Mouse (Mus musculus): ENCODE data around the gene Gcg. TPM values are rescaled to one million over a fixed set of nuclear protein-coding genes. Genes with fewer than 3 reads are reported as not detected.

Gcg gene
- total and polyA plus RNA-seq, 3 experiments = 0.17 TPM; not detected in 2

GRCm38 (mm10) chr2:62480285-62481198 is 2.9 kb downstream of the Gcg start:
- H3K79me2 ChIP-seq (replicated peaks; ENCODE audit: control insufficient read depth, extremely low read depth, insufficient read depth, poor library complexity, severe bottlenecking) = no peaks in the 10 kb centered on the region
- no peaks in the 10 kb centered on the region for H3K27me3 ChIP-seq (replicated peaks)
- dilution Hi-C loops (cut with MboI; ENCODE audit: extremely low pct_ligation_motif_present, extremely low pct_unique_long_range_greater_than_20kb, low sequenced_read_pairs) (no loop called here), in situ Hi-C loops (cut with MboI; ENCODE audit: low pct_ligation_motif_present, low pct_unique_long_range_greater_than_20kb, low sequenced_read_pairs) (no loop called here)
- H3K4me2 ChIP-seq (ENCODE audit: insufficient read depth, low read depth, poor library complexity, severe bottlenecking) = no peak overlapping the region
- DNase-seq (ENCODE audit: extremely low read depth) = no peak
- no peak for TF ChIP-seq NELFE (IDR thresholded peaks at IDR 0.05; ENCODE audit: low read depth, low read length)
- H3K27ac ChIP-seq (ENCODE audit: insufficient read depth, low read depth) = no peak overlapping the region
- H3K9me3 ChIP-seq (replicated peaks; ENCODE audit: low read length) = no peaks in the 10 kb centered on the region
- H3K4me3 ChIP-seq (replicated peaks in 1 of 3; ENCODE audit: low read depth in 2 of 3, low read length in 2 of 3, poor library complexity in 1 of 3) = no peak overlapping the region
- no peak overlapping the region for H3K9ac ChIP-seq (ENCODE audit: insufficient read depth, low read depth)
- H3K36me3 ChIP-seq (replicated peaks in 1 of 2; ENCODE audit: control insufficient read depth in 1 of 2, insufficient read depth in 1 of 2, low read length in 1 of 2) = no peaks in the 10 kb centered on the region
- H3K4me1 ChIP-seq (ENCODE audit: control insufficient read depth in 1 of 2, insufficient read depth in 2 of 2) = peaks cover 0 to 3% of the 10 kb centered on the region in 2 experiments; a peak in 1 of 4 replicates

- TF ChIP-seq KAT2A (IDR thresholded peaks at IDR 0.05; ENCODE audit: insufficient replicate concordance, low read length) (no peak), ZC3H11A (IDR thresholded peaks at IDR 0.05; ENCODE audit: low read depth, low read length) (no peak), MEF2A (IDR thresholded peaks at IDR 0.05; ENCODE audit: borderline replicate concordance, low read depth, low read length) (no peak), SMC3 (IDR thresholded peaks at IDR 0.05; ENCODE audit: low read depth, low read length) (no peak), TCF12 (IDR thresholded peaks at IDR 0.05; ENCODE audit: low read depth, low read length) (no peak), IRF4 (IDR thresholded peaks at IDR 0.05; ENCODE audit: low read depth, low read length) (no peak), ETS1 (conservative IDR thresholded peaks at IDR 0.05; ENCODE audit: low read depth, low read length) (no peak), PAX5 (IDR thresholded peaks at IDR 0.05; ENCODE audit: low read length) (no peak), JUND (conservative IDR thresholded peaks at IDR 0.05; ENCODE audit: low read depth, low read length) (no peak)
- DNase-seq (ENCODE audit: extremely low read depth) = no peak
- no peak overlapping the region for H3K9ac ChIP-seq (ENCODE audit: insufficient read depth, low read depth)
- dilution Hi-C loops (cut with MboI; ENCODE audit: extremely low pct_ligation_motif_present, extremely low pct_unique_long_range_greater_than_20kb, low sequenced_read_pairs) = no loop called here
- no peak overlapping the region for H3K27ac ChIP-seq (ENCODE audit: insufficient read depth, low read depth)
- H3K36me3 ChIP-seq (replicated peaks in 1 of 2; ENCODE audit: control insufficient read depth in 1 of 2, insufficient read depth in 1 of 2, low read length in 1 of 2) = peaks cover 0 to 8% of the 10 kb centered on the region in 2 experiments
- no peak overlapping the region for H3K4me2 ChIP-seq (ENCODE audit: insufficient read depth, low read depth, poor library complexity, severe bottlenecking)
- in situ Hi-C loops (cut with MboI; ENCODE audit: low pct_ligation_motif_present, low pct_unique_long_range_greater_than_20kb, low sequenced_read_pairs) = loop anchor here (25.0 kb wide), 1 partner anchor 482 kb away; no protein-coding TSS in a partner anchor
- no peaks in the 10 kb centered on the region for H3K79me2 ChIP-seq (replicated peaks; ENCODE audit: control insufficient read depth, extremely low read depth, insufficient read depth, poor library complexity, severe bottlenecking)
- H3K4me3 ChIP-seq (replicated peaks in 1 of 3; ENCODE audit: low read depth in 2 of 3, low read length in 2 of 3, poor library complexity in 1 of 3) = no peak overlapping the region
- H3K27me3 ChIP-seq (replicated peaks) = no peaks in the 10 kb centered on the region
- peaks cover 6 to 12% of the 10 kb centered on the region in 2 experiments; a peak in 2 of 4 replicates for H3K4me1 ChIP-seq (ENCODE audit: control insufficient read depth in 1 of 2, insufficient read depth in 2 of 2)
- no peaks in the 10 kb centered on the region for H3K9me3 ChIP-seq (replicated peaks; ENCODE audit: low read length)
Measured at GRCm38 (mm10) chr2:62469551-62469950, 13.9 kb downstream of the Gcg start.

- dilution Hi-C loops (cut with MboI; ENCODE audit: extremely low pct_ligation_motif_present, extremely low pct_unique_long_range_greater_than_20kb, low sequenced_read_pairs) (no loop called here), in situ Hi-C loops (cut with MboI; ENCODE audit: low pct_ligation_motif_present, low pct_unique_long_range_greater_than_20kb, low sequenced_read_pairs) (loop anchor here (25.0 kb wide), 1 partner anchor 476 kb away; no protein-coding TSS in a partner anchor)
- no peaks in the 10 kb centered on the region for H3K79me2 ChIP-seq (replicated peaks; ENCODE audit: control insufficient read depth, extremely low read depth, insufficient read depth, poor library complexity, severe bottlenecking)
- no peaks in the 10 kb centered on the region for H3K27me3 ChIP-seq (replicated peaks)
- no peak for DNase-seq (ENCODE audit: extremely low read depth)
- peaks cover 23 to 37% of the 10 kb centered on the region in 2 experiments for H3K4me1 ChIP-seq (ENCODE audit: control insufficient read depth in 1 of 2, insufficient read depth in 2 of 2)
- no peak overlapping the region for H3K4me3 ChIP-seq (replicated peaks in 1 of 3; ENCODE audit: low read depth in 2 of 3, low read length in 2 of 3, poor library complexity in 1 of 3)
- peak overlapping the region; percentile 54 for H3K4me2 ChIP-seq (ENCODE audit: insufficient read depth, low read depth, poor library complexity, severe bottlenecking)
- H3K9ac ChIP-seq (ENCODE audit: insufficient read depth, low read depth) = peak overlapping the region; percentile 42; the same call in 1 of the 2 replicates
- peak overlapping the region; percentile 93 for H3K27ac ChIP-seq (ENCODE audit: insufficient read depth, low read depth)
- peaks cover 0 to 13% of the 10 kb centered on the region in 2 experiments for H3K36me3 ChIP-seq (replicated peaks in 1 of 2; ENCODE audit: control insufficient read depth in 1 of 2, insufficient read depth in 1 of 2, low read length in 1 of 2)
- peaks cover 8% of the 10 kb centered on the region for H3K9me3 ChIP-seq (replicated peaks; ENCODE audit: low read length)
- 0 out of 2 replicates have a peak, but pooled peaks have one; percentile 11 for TF ChIP-seq JUND (conservative IDR thresholded peaks at IDR 0.05; ENCODE audit: low read depth, low read length)
- TF ChIP-seq MEF2A (IDR thresholded peaks at IDR 0.05; ENCODE audit: borderline replicate concordance, low read depth, low read length) = no peak
- no peak for TF ChIP-seq ZKSCAN1 (IDR thresholded peaks at IDR 0.05; ENCODE audit: borderline replicate concordance, low read depth, low read length)
Measured at GRCm38 (mm10) chr2:62463287-62463686, 20.2 kb downstream of the Gcg start.
